Mouse (Mus musculus) C3H10T1/2 (cell line): ENCODE results near the gene Cct8. TPM values are rescaled to one million over a fixed set of nuclear protein-coding genes. Genes with fewer than 3 reads are reported as not detected.

Source experiments
- polyA plus RNA-seq, 2 experiments: library from polyadenylated mRNA; unstranded; fragments of >200 nt; fragmentation: generic; extraction: Trizol; gene quantifications; one replicate each; pipeline ENCODE4 v1.2.1; 2012; ENCODE audit warnings: missing spikeins in 2 of 2

Gene Cct8
- 10 to 100 TPM; 25.7 to 87.1 TPM for polyA plus RNA-seq

DNA sequence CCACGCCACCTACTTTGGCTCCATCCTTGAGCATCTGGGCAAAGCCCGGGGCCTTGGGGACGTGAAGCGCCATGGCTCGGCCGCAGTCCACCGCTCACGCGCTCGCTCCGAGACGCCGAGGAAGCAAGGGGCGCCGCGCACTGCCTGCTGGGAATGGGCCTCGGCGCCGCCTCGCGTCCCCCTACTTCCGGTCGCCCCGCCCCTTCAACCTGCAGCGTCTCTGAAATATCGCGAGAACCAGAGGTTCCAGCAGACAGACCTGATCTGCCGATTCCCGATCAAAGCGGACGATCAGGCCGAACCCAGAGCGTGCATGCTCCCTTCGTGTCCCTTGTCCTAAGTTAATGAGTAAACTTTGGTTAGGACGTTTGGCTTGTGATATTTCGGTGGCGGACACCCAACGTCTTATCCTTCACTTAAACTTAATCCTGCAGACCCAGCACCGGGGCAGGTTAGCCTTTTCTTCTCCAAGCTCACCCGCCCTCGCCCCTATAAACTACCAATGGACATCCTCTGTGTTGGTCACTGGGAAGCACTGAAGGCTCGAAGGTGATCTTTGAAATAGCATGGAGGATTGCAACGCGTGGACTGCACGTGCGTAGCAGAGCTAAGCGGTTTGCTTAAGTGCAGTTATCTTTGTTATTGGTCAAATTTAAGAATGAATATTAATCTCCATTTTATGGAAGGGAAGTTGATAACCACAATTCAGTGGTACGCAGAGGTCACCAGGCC, at the start of gene Cct8:
Gene Cct8 (minus strand): TSS at position 158 of the 732 bp plus-strand sequence.

GRCm38 (mm10) chr16:87454419-87455179, 41.1 kb downstream of the Cct8 start, which contains the start of gene Usp16:
Usp16 (plus strand) TSS chr16:87454703.

GRCm38 (mm10) chr16:87440184-87440686, 55.4 kb downstream of the Cct8 start, which contains the start of gene Rwdd2b:
Rwdd2b (minus strand) TSS chr16:87440573.

Other genes starting within 250 kb of the Cct8 start
- gene N6amt1, start 141.7 kb downstream of the Cct8 start, polyA plus RNA-seq: 10 to 100 TPM in 1 of 2 experiments, 1 to 10 TPM in 1; 1.7 to 12.4 TPM
- 1 to 10 TPM in 1 of 2 experiments, under 1 TPM in 1; 0.44 to 3.4 TPM for gene Ltn1, start 63.3 kb downstream of the Cct8 start, polyA plus RNA-seq
- gene Rwdd2b, start 55.3 kb downstream of the Cct8 start, polyA plus RNA-seq: 1 to 10 TPM; 3.9 to 5.5 TPM
- gene Usp16, start 41.2 kb downstream of the Cct8 start, polyA plus RNA-seq: 10 to 100 TPM in 1 of 2 experiments, 1 to 10 TPM in 1; 1.7 to 14.3 TPM
- not detected for gene Map3k7cl, start 57.5 kb upstream of the Cct8 start, polyA plus RNA-seq
- 1 to 10 TPM in 1 of 2 experiments, under 1 TPM in 1; 0.22 to 3.8 TPM for gene Bach1, start 203.1 kb upstream of the Cct8 start, polyA plus RNA-seq